Mouse (Mus musculus) CH12.LX (cell line): Measurements from ENCODE around the gene Stpg4. TPM values are rescaled to one million over a fixed set of nuclear protein-coding genes. Genes with fewer than 3 reads are reported as not detected.

ENCODE experiments used
- DNase-seq: peaks from one replicate; pipeline ENCODE4 v3.0.0-alpha.2; 2013; ENCODE audit errors: extremely low read depth
- H3K27ac ChIP-seq: 2 replicates; pipeline ENCODE4 v1.5.1; 2012; ENCODE audit warnings: low read depth, mild to moderate bottlenecking, control low read depth, moderate library complexity; ENCODE audit not compliant: insufficient read depth
- H3K27me3 ChIP-seq: replicated peaks from 2 replicates; pipeline ENCODE3; 2012; ENCODE audit warnings: inconsistent platforms
- H3K36me3 ChIP-seq, 2 experiments: replicated peaks in 1 of 2; 2 replicates each; pipeline versions ENCODE3 to v1.6.1; 2012; ENCODE audit warnings: inconsistent platforms in 1 of 2, low read length in 1 of 2, mild to moderate bottlenecking in 1 of 2, mixed read lengths in 1 of 2, moderate library complexity in 1 of 2; ENCODE audit not compliant: control insufficient read depth in 1 of 2, insufficient read depth in 1 of 2
- H3K4me1 ChIP-seq, 2 experiments: 2 replicates each; pipeline ENCODE4 v1.6.1; 2012; ENCODE audit warnings: inconsistent platforms in 1 of 2, moderate library complexity in 1 of 2; ENCODE audit not compliant: insufficient read depth in 2 of 2, control insufficient read depth in 1 of 2
- H3K4me2 ChIP-seq: 2 replicates; pipeline ENCODE4 v1.6.1; 2012; ENCODE audit warnings: low read depth, mild to moderate bottlenecking, control low read depth; ENCODE audit not compliant: poor library complexity, insufficient read depth, severe bottlenecking
- H3K4me3 ChIP-seq, 3 experiments: fragments of 150-350 bp in 1 of 3; sonication (generic) in 1 of 3; replicated peaks in 1 of 3; 2 replicates each; pipeline versions ENCODE3 to v1.5.1; 2011 to 2012; ENCODE audit warnings: low read depth in 2 of 3, low read length in 2 of 3, mild to moderate bottlenecking in 2 of 3, moderate library complexity in 2 of 3, control low read depth in 1 of 3, improper control_type of control experiment in 1 of 3, inconsistent platforms in 1 of 3, mixed read lengths in 1 of 3; ENCODE audit not compliant: poor library complexity in 1 of 3
- H3K79me2 ChIP-seq: replicated peaks from 2 replicates; pipeline ENCODE4 v1.6.1; 2012; ENCODE audit warnings: mild to moderate bottlenecking, moderate library complexity; ENCODE audit not compliant: control insufficient read depth, poor library complexity, insufficient read depth, severe bottlenecking; ENCODE audit errors: extremely low read depth
- H3K9ac ChIP-seq: 2 replicates; pipeline ENCODE4 v1.6.1; 2012; ENCODE audit warnings: low read depth, mild to moderate bottlenecking, control low read depth, moderate library complexity; ENCODE audit not compliant: insufficient read depth
- H3K9me3 ChIP-seq: replicated peaks from 2 replicates; pipeline ENCODE3; 2012; ENCODE audit warnings: low read length, inconsistent platforms, mixed read lengths
- CHD1 ChIP-seq: IDR thresholded peaks from 2 replicates; pipeline ENCODE4 v1.6.1; 2012; ENCODE audit warnings: low read depth, low read length, improper control_type of control experiment, inconsistent platforms
- CTCF ChIP-seq, 2 experiments: IDR thresholded peaks in 1 of 2; conservative IDR thresholded peaks in 1 of 2; 2 replicates each; pipeline ENCODE4 v1.5.1; 2011 to 2012; ENCODE audit warnings: low read depth in 2 of 2, low read length in 2 of 2, improper control_type of control experiment in 1 of 2, inconsistent platforms in 1 of 2, mild to moderate bottlenecking in 1 of 2, moderate library complexity in 1 of 2
- EP300 ChIP-seq: IDR thresholded peaks from 2 replicates; pipeline ENCODE4 v1.6.1; 2011; ENCODE audit warnings: low read length, improper control_type of control experiment
- ETS1 ChIP-seq: conservative IDR thresholded peaks from 2 replicates; pipeline ENCODE4 v1.6.1; 2012; ENCODE audit warnings: low read depth, mild to moderate bottlenecking, inconsistent platforms, low read length, improper control_type of control experiment, moderate library complexity
- IRF4 ChIP-seq: IDR thresholded peaks from 2 replicates; pipeline ENCODE4 v1.6.1; 2014; ENCODE audit warnings: low read depth, mild to moderate bottlenecking, inconsistent platforms, low read length, improper control_type of control experiment
- JUN ChIP-seq: IDR thresholded peaks from 2 replicates; pipeline ENCODE4 v1.6.1; 2011; ENCODE audit warnings: low read depth, mild to moderate bottlenecking, low read length, improper control_type of control experiment, moderate library complexity; ENCODE audit not compliant: insufficient read depth
- JUND ChIP-seq: conservative IDR thresholded peaks from 2 replicates; pipeline ENCODE4 v1.6.1; 2011; ENCODE audit warnings: low read depth, low read length, improper control_type of control experiment
- KAT2A ChIP-seq: IDR thresholded peaks from 2 replicates; pipeline ENCODE4 v1.6.1; 2012; ENCODE audit warnings: low read length, improper control_type of control experiment, inconsistent platforms; ENCODE audit not compliant: insufficient replicate concordance
- MAFK ChIP-seq: IDR thresholded peaks from 2 replicates; pipeline ENCODE4 v1.6.1; 2011; ENCODE audit warnings: low read length, improper control_type of control experiment; ENCODE audit not compliant: insufficient replicate concordance
- MAZ ChIP-seq: IDR thresholded peaks from 2 replicates; pipeline ENCODE4 v1.6.1; 2012; ENCODE audit warnings: low read depth, mild to moderate bottlenecking, inconsistent platforms, low read length, improper control_type of control experiment, moderate library complexity
- MEF2A ChIP-seq: IDR thresholded peaks from 2 replicates; pipeline ENCODE4 v1.6.1; 2014; ENCODE audit warnings: low read depth, mild to moderate bottlenecking, inconsistent platforms, low read length, improper control_type of control experiment, borderline replicate concordance
- POLR2A ChIP-seq: IDR thresholded peaks from 2 replicates; pipeline ENCODE4 v1.6.1; 2011; ENCODE audit warnings: low read depth, mild to moderate bottlenecking, improper control_type of control experiment, low read length
- RAD21 ChIP-seq: IDR thresholded peaks from 2 replicates; pipeline ENCODE4 v1.6.1; 2011; ENCODE audit warnings: low read depth, mild to moderate bottlenecking, low read length, improper control_type of control experiment, moderate library complexity
- RCOR1 ChIP-seq: conservative IDR thresholded peaks from 2 replicates; pipeline ENCODE4 v1.6.1; 2012; ENCODE audit warnings: low read depth, mild to moderate bottlenecking, inconsistent platforms, low read length, improper control_type of control experiment
- SMC3 ChIP-seq: IDR thresholded peaks from 2 replicates; pipeline ENCODE4 v1.6.1; 2011; ENCODE audit warnings: low read depth, low read length, improper control_type of control experiment
- TBP ChIP-seq: conservative IDR thresholded peaks from 2 replicates; pipeline ENCODE4 v1.6.1; 2011; ENCODE audit warnings: low read depth, low read length, improper control_type of control experiment
- USF2 ChIP-seq: conservative IDR thresholded peaks from 2 replicates; pipeline ENCODE4 v1.6.1; 2011; ENCODE audit warnings: low read depth, low read length, improper control_type of control experiment
- ZKSCAN1 ChIP-seq: IDR thresholded peaks from 2 replicates; pipeline ENCODE4 v1.6.1; 2012; ENCODE audit warnings: low read depth, inconsistent platforms, low read length, improper control_type of control experiment, borderline replicate concordance
- ZMIZ1 ChIP-seq: IDR thresholded peaks from 2 replicates; pipeline ENCODE4 v1.6.1; 2012; ENCODE audit warnings: low read depth, mild to moderate bottlenecking, inconsistent platforms, low read length, improper control_type of control experiment
- dilution Hi-C: fragments of 300-500 bp; cut with MboI; formaldehyde crosslinking; loops from 2 replicates; pipeline ENCODE4 v1.14.3; 2020; ENCODE audit warnings: low sequenced_read_pairs; ENCODE audit not compliant: extremely low pct_unique_long_range_greater_than_20kb, extremely low pct_ligation_motif_present
- in situ Hi-C: fragments of 300-500 bp; cut with MboI; formaldehyde crosslinking; loops from 3 replicates; pipeline ENCODE4 v1.14.3; 2019; ENCODE audit warnings: low sequenced_read_pairs, low pct_ligation_motif_present, low pct_unique_long_range_greater_than_20kb, mixed read lengths
- polyA plus RNA-seq: library from polyadenylated mRNA; unstranded; fragments of >175 nt; gene quantifications from 2 replicates; pipeline ENCODE4 v1.2.1, GENCODE M21; 2012; ENCODE audit warnings: low read depth; ENCODE audit not compliant: insufficient read length
- total RNA-seq, 2 experiments: library from RNA; depleted of rRNA; stranded (reverse); fragments of 300-350 nt in 1 of 2; fragments of >200 nt in 1 of 2; gene quantifications; 2 replicates each; pipeline ENCODE4 v1.2.3; 2012 to 2014

Stpg4 gene
- total and polyA plus RNA-seq, 3 experiments = not detected

DNA sequence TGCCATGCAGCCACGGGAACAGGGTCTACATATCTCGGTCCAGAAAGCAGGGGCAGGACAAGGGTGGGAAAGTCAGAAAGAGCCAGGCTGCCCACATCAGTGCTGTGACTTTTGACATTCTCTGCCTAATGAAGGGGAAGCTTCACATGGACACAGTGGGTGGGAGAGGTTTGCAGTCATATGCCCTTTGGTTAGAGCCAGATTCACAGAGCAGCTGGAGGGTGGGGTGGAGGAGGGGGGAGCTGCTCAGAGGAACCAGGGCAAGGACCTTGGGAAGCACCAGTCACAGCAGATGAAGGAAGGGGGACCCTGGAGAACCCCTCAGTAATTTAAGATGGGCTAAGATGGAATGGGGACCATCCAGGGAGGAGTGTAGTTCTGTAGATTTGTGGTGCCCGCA lies 41.7 kb downstream of the Stpg4 start:
- Histone ChIP-seq H3K9ac (no peak overlapping the region), H3K4me3 (no peak overlapping the region), H3K4me1 (peaks cover 12 to 37% of the 10 kb centered on the region in 2 experiments), H3K4me2 (no peak overlapping the region), H3K27ac (no peak overlapping the region), H3K36me3 (no peaks in the 10 kb centered on the region), H3K79me2 (no peaks in the 10 kb centered on the region), H3K9me3 (no peaks in the 10 kb centered on the region), H3K27me3 (no peaks in the 10 kb centered on the region)
- no peak for DNase-seq
- no peak for TF ChIP-seq RCOR1
- TF ChIP-seq JUND = no peak
- TF ChIP-seq POLR2A = no peak
- TF ChIP-seq ETS1 = no peak
- no peak for TF ChIP-seq CHD1
- TF ChIP-seq KAT2A = no peak
- no peak for TF ChIP-seq EP300
- TF ChIP-seq TBP = no peak
- dilution Hi-C loops (no loop called here), in situ Hi-C loops (no loop called here)

DNA sequence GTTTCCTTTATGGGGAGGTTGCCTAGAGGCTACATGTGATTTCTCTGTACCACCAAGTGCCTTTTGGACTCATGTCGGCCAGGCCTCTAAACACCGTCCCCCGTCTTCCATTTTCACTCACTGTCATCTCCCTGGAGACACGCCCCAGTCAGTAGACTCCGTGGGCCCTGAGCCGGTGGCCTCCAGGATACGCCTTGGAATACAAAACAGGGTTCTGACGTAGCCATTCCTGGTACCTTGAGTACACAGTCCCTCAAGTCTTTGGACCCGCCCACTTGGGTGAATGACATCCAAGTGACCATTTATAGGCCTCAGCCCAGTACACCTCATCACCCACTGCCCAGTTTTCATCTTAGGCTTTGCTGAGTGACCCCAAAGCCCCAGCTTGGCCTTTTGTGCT lies 46.9 kb downstream of the Stpg4 start:
- no peak overlapping the region for H3K9ac ChIP-seq
- H3K4me3 ChIP-seq = no peak overlapping the region
- H3K27ac ChIP-seq = no peak overlapping the region
- dilution Hi-C loops (no loop called here), in situ Hi-C loops (no loop called here)
- H3K36me3 ChIP-seq = no peaks in the 10 kb centered on the region
- DNase-seq = no peak
- peaks cover 42 to 66% of the 10 kb centered on the region in 2 experiments for H3K4me1 ChIP-seq
- no peak overlapping the region for H3K4me2 ChIP-seq
- H3K27me3 ChIP-seq = no peaks in the 10 kb centered on the region
- H3K9me3 ChIP-seq = no peaks in the 10 kb centered on the region
- TF ChIP-seq CTCF (conservative IDR thresholded peaks at IDR 0.05 in 1 of 2, IDR thresholded peaks at IDR 0.05 in 1 of 2; ENCODE audit: low read depth in 2 of 2, low read length in 2 of 2) (no peak), SMC3 (no peak), USF2 (no peak), MAZ (no peak), ETS1 (no peak), TBP (no peak), MEF2A (no peak), JUN (no peak), RAD21 (no peak), ZMIZ1 (no peak), IRF4 (no peak), MAFK (no peak), JUND (no peak), ZKSCAN1 (no peak)
- H3K79me2 ChIP-seq = no peaks in the 10 kb centered on the region
